Mouse (Mus musculus) thymus, adult 18-20 months (tissue): Measurements from ENCODE around the gene Tril.

ENCODE experiments used
- DNase-seq, 2 experiments: peaks; one replicate each; pipeline ENCODE4 v3.0.0; 2022; ENCODE audit warnings: mixed read lengths in 2 of 2

Gene Tril

GRCm38 (mm10) chr6:53806021-53806420, 14.6 kb downstream of the Tril start:
- DNase-seq: no peak

- no peak for DNase-seq
These were observed 16.5 kb downstream of the Tril start for GRCm38 (mm10) chr6:53804145-53804544.

GRCm38 (mm10) chr6:53803551-53803950, 17.1 kb downstream of the Tril start:
- no peak for DNase-seq

GRCm38 (mm10) chr6:53801893-53802286, 18.7 kb downstream of the Tril start:
- DNase-seq: no peak

- DNase-seq: no peak
These were observed 19.2 kb downstream of the Tril start for GRCm38 (mm10) chr6:53801269-53801892.

- DNase-seq: no peak
These were observed 21.8 kb downstream of the Tril start for GRCm38 (mm10) chr6:53798865-53799264.

- DNase-seq: no peak
These were observed 23.8 kb downstream of the Tril start for GRCm38 (mm10) chr6:53796835-53797234.

GRCm38 (mm10) chr6:53795788-53796187, 24.8 kb downstream of the Tril start:
- DNase-seq: no peak

GRCm38 (mm10) chr6:53795078-53795477, 25.6 kb downstream of the Tril start:
- DNase-seq: no peak

GRCm38 (mm10) chr6:53794323-53794971, 26.2 kb downstream of the Tril start:
- DNase-seq: no peak

- DNase-seq: no peak
These were observed 37.6 kb downstream of the Tril start for GRCm38 (mm10) chr6:53782880-53783539.

GRCm38 (mm10) chr6:53782273-53782672, 38.4 kb downstream of the Tril start:
- no peak for DNase-seq

- no peak for DNase-seq
These were observed 39.5 kb downstream of the Tril start for GRCm38 (mm10) chr6:53781171-53781570.

GRCm38 (mm10) chr6:53780008-53780407, 40.6 kb downstream of the Tril start:
- no peak for DNase-seq

GRCm38 (mm10) chr6:53779526-53779925, 41.1 kb downstream of the Tril start:
- no peak for DNase-seq

- DNase-seq: no peak
These were observed 42.1 kb downstream of the Tril start for GRCm38 (mm10) chr6:53778424-53778955.

- DNase-seq: no peak
These were observed 52.4 kb downstream of the Tril start for GRCm38 (mm10) chr6:53768275-53768674.

- no peak for DNase-seq
These were observed 54.3 kb downstream of the Tril start for GRCm38 (mm10) chr6:53766243-53766915.

GRCm38 (mm10) chr6:53765731-53766130, 54.9 kb downstream of the Tril start:
- DNase-seq: no peak
